Mouse (Mus musculus): ENCODE results near the gene Adgrf1. TPM values are rescaled to one million over a fixed set of nuclear protein-coding genes. Genes with fewer than 3 reads are reported as not detected.

Gene Adgrf1
- polyA plus RNA-seq, 1 experiment = not detected

GRCm38 (mm10) chr17:43365297-43365696 lies 95.2 kb downstream of the Adgrf1 start:
- TF ChIP-seq CTCF (IDR thresholded peaks at IDR 0.05; ENCODE audit: borderline replicate concordance, extremely low read depth, insufficient read depth, insufficient read length) (no peak), POLR2A (IDR thresholded peaks at IDR 0.05; ENCODE audit: borderline replicate concordance, extremely low read depth, insufficient read depth, insufficient read length, poor library complexity, severe bottlenecking) (no peak)
- DNase-seq (ENCODE audit: low read depth) = no peak

GRCm38 (mm10) chr17:43366486-43366885 lies 96.4 kb downstream of the Adgrf1 start:
- DNase-seq (ENCODE audit: low read depth) = no peak
- no peak for TF ChIP-seq POLR2A (IDR thresholded peaks at IDR 0.05; ENCODE audit: borderline replicate concordance, extremely low read depth, insufficient read depth, insufficient read length, poor library complexity, severe bottlenecking)
- TF ChIP-seq CTCF (IDR thresholded peaks at IDR 0.05; ENCODE audit: borderline replicate concordance, extremely low read depth, insufficient read depth, insufficient read length) = no peak

GRCm38 (mm10) chr17:43368171-43368576 lies 98.0 kb downstream of the Adgrf1 start:
- no peak for TF ChIP-seq CTCF (IDR thresholded peaks at IDR 0.05; ENCODE audit: borderline replicate concordance, extremely low read depth, insufficient read depth, insufficient read length)
- no peak for DNase-seq (ENCODE audit: low read depth)

- TF ChIP-seq POLR2A (IDR thresholded peaks at IDR 0.05; ENCODE audit: borderline replicate concordance, extremely low read depth, insufficient read depth, insufficient read length, poor library complexity, severe bottlenecking) = no peak
- TF ChIP-seq CTCF (IDR thresholded peaks at IDR 0.05; ENCODE audit: borderline replicate concordance, extremely low read depth, insufficient read depth, insufficient read length) = no peak
Measured at GRCm38 (mm10) chr17:43372604-43373003, 102.5 kb downstream of the Adgrf1 start.

GRCm38 (mm10) chr17:43374020-43374419 lies 103.9 kb downstream of the Adgrf1 start:
- DNase-seq (ENCODE audit: low read depth) = no peak
- TF ChIP-seq CTCF (IDR thresholded peaks at IDR 0.05; ENCODE audit: borderline replicate concordance, extremely low read depth, insufficient read depth, insufficient read length) (no peak), POLR2A (IDR thresholded peaks at IDR 0.05; ENCODE audit: borderline replicate concordance, extremely low read depth, insufficient read depth, insufficient read length, poor library complexity, severe bottlenecking) (no peak)

More at GRCm38 (mm10) chr17:43372604-43373003, 102.5 kb downstream of the Adgrf1 start:
- no peak for DNase-seq (ENCODE audit: low read depth)

Other genes with a start within 250 kb of the Adgrf1 start
- gene Adgrf5, start 90.1 kb downstream of the Adgrf1 start, polyA plus RNA-seq (2012; rRNA removed) = 6.5 and 12.5 TPM in 2 replicates
- 0.06 and 0.07 TPM in 2 replicates for gene Mep1a, start 232.5 kb downstream of the Adgrf1 start, polyA plus RNA-seq (2012; rRNA removed)

Data from brain, embryonic 14.5 days (tissue).